Mouse (Mus musculus) frontal cortex, adult (tissue): Measurements from ENCODE around the gene 4930563M21Rik.
"Not testable (repeated sequence)": the region's sequence is repeated elsewhere in the genome, so short reads cannot be mapped to it uniquely, and the experiment has no call there.

Experiments used
- ATAC-seq: cut with Nextera tagmentation; 2 replicates; pipeline ENCODE4 v1.9.2; 2017; ENCODE audit warnings: mild to moderate bottlenecking, moderate library complexity, mixed read lengths; ENCODE audit not compliant: low TSS enrichment

Gene 4930563M21Rik

GRCm38 (mm10) chr9:56010450-56010849 is at the start of gene 4930563M21Rik:
4930563M21Rik (minus strand) TSS chr9:56010550.
- ATAC-seq = no peak

- ATAC-seq = no peak
These were observed 45.8 kb upstream of the 4930563M21Rik start for GRCm38 (mm10) chr9:56056147-56056546.

GRCm38 (mm10) chr9:56053796-56054195 is 43.4 kb upstream of the 4930563M21Rik start:
- ATAC-seq = peak; percentile 65; the same call in 1 of the 2 replicates

- ATAC-seq = peak; percentile 60
These were observed 31.9 kb upstream of the 4930563M21Rik start for GRCm38 (mm10) chr9:56042181-56042621.

- peak; percentile 98 for ATAC-seq
These were observed 31.2 kb upstream of the 4930563M21Rik start, which contains the start of gene Rcn2 for GRCm38 (mm10) chr9:56041372-56042180. Rcn2 (plus strand) TSS chr9:56041845.

GRCm38 (mm10) chr9:56032219-56032618 is 21.9 kb upstream of the 4930563M21Rik start:
- no peak for ATAC-seq

GRCm38 (mm10) chr9:56027292-56027691 is 16.9 kb upstream of the 4930563M21Rik start:
- ATAC-seq = no peak

GRCm38 (mm10) chr9:56024772-56025171 is 14.4 kb upstream of the 4930563M21Rik start:
- no peak for ATAC-seq

GRCm38 (mm10) chr9:56004679-56005078 is 5.7 kb downstream of the 4930563M21Rik start:
- not testable (repeated sequence) for ATAC-seq

- ATAC-seq = peak; percentile 64; the same call in 1 of the 2 replicates
These were observed 63.5 kb downstream of the 4930563M21Rik start for GRCm38 (mm10) chr9:55946819-55947218.

GRCm38 (mm10) chr9:55941356-55941755 is 69.0 kb downstream of the 4930563M21Rik start:
- no peak for ATAC-seq

- no peak for ATAC-seq
These were observed 71.7 kb downstream of the 4930563M21Rik start for GRCm38 (mm10) chr9:55938618-55938985.

- ATAC-seq = peak; percentile 97
These were observed 72.4 kb downstream of the 4930563M21Rik start, which contains the start of gene Scaper for GRCm38 (mm10) chr9:55937664-55938617. Scaper (minus strand) TSS chr9:55938119.

GRCm38 (mm10) chr9:55937224-55937663 is 73.1 kb downstream of the 4930563M21Rik start:
- ATAC-seq = peak; percentile 28; the same call in 1 of the 2 replicates

GRCm38 (mm10) chr9:55932482-55932881 is 77.9 kb downstream of the 4930563M21Rik start:
- no peak for ATAC-seq

GRCm38 (mm10) chr9:55918579-55918978 is 91.8 kb downstream of the 4930563M21Rik start:
- ATAC-seq = peak; percentile 69

GRCm38 (mm10) chr9:55916751-55917150 is 93.6 kb downstream of the 4930563M21Rik start:
- no peak for ATAC-seq
